Comparison of ENCODE assay signal across 29 mouse cellular contexts in genomic region chr2:53723231-53723630, GRCm38 (mm10).
"Had no signal": no experiment of that assay in that cellular context is flagged by ENCODE, and none has a peak within 500 bp of the region (broad histone marks: within the 10 kb centered on the region; RNA-seq: fewer than 3 reads in every experiment).

No protein-coding gene starts in this region.

- H3K4me3 ChIP-seq: gastrocnemius, adult 2 months; heart, embryonic 10.5 days; heart, embryonic 12.5 days; hindbrain, embryonic 10.5 days; hindbrain, embryonic 12.5 days; intestine, embryonic 15.5 days; kidney, embryonic 15.5 days; left cerebral cortex, adult 2 months; limb, embryonic 13.5 days; limb, embryonic 15.5 days; liver, embryonic 12.5 days had no signal

- ATAC-seq: hindbrain, embryonic 16.5 days; inflammation-experienced regulatory T-cells, adult 6 months; intestine, embryonic 15.5 days; intestine, postnatal 0 days; liver, embryonic 12.5 days had no signal

- DNase-seq: gastrocnemius, adult 2 months; gastrocnemius, postnatal 10 days; gastrocnemius, postnatal 25 days; heart, adult 18-20 months; heart, postnatal 10 days; heart, postnatal 4 days; kidney, adult 2 months; kidney, adult 9 months; kidney, postnatal 14 days; kidney, postnatal 36 days; layer of hippocampus, adult 9-11 months; left cerebral cortex, postnatal 4 days; lung, adult 18-20 months had no signal

- H3K27ac ChIP-seq: gastrocnemius, adult 2 months; heart, embryonic 10.5 days; hindbrain, embryonic 10.5 days; hindbrain, embryonic 12.5 days; hindbrain, embryonic 14.5 days; intestine, embryonic 15.5 days; kidney, embryonic 15.5 days; kidney, postnatal 0 days; left cerebral cortex, adult 2 months; limb, embryonic 13.5 days; limb, embryonic 15.5 days; liver, embryonic 12.5 days; liver, embryonic 14.5 days had no signal

- H3K9me3 ChIP-seq: heart, embryonic 10.5 days; heart, embryonic 12.5 days; hindbrain, embryonic 10.5 days; hindbrain, embryonic 12.5 days; intestine, embryonic 15.5 days; kidney, embryonic 15.5 days; limb, embryonic 13.5 days; limb, embryonic 15.5 days; liver, embryonic 12.5 days had no signal

- H3K9ac ChIP-seq: heart, embryonic 12.5 days; hindbrain, embryonic 12.5 days; hindbrain, embryonic 14.5 days; intestine, embryonic 15.5 days; kidney, embryonic 15.5 days; limb, embryonic 13.5 days; limb, embryonic 15.5 days; liver, embryonic 12.5 days; liver, embryonic 14.5 days had no signal

- H3K4me1 ChIP-seq: heart, embryonic 10.5 days; heart, embryonic 12.5 days; hindbrain, embryonic 10.5 days; hindbrain, embryonic 12.5 days; intestine, embryonic 15.5 days; kidney, embryonic 15.5 days; limb, embryonic 13.5 days; limb, embryonic 15.5 days; liver, embryonic 12.5 days had no signal

- H3K36me3 ChIP-seq: heart, embryonic 10.5 days; heart, embryonic 12.5 days; hindbrain, embryonic 10.5 days; hindbrain, embryonic 12.5 days; intestine, embryonic 15.5 days; kidney, embryonic 15.5 days; limb, embryonic 13.5 days; limb, embryonic 15.5 days; liver, embryonic 12.5 days had no signal

- H3K27me3 ChIP-seq: heart, embryonic 12.5 days; hindbrain, embryonic 12.5 days; intestine, embryonic 15.5 days; kidney, embryonic 15.5 days; limb, embryonic 13.5 days; limb, embryonic 15.5 days; liver, embryonic 12.5 days had no signal

- H3K4me2 ChIP-seq: heart, embryonic 12.5 days; hindbrain, embryonic 12.5 days; hindbrain, embryonic 14.5 days; intestine, embryonic 15.5 days; kidney, embryonic 15.5 days; limb, embryonic 13.5 days; limb, embryonic 15.5 days; liver, embryonic 12.5 days had no signal
